Mouse (Mus musculus) cerebellum, postnatal 10 days (tissue): ENCODE data around the gene Rpl10a.
A peak's percentile ranks its signal among the peaks of the same experiment; 100 is the strongest.
"Not testable (repeated sequence)": the region's sequence is repeated elsewhere in the genome, so short reads cannot be mapped to it uniquely, and the experiment has no call there.

Experiments used
- DNase-seq, 2 experiments: peaks; one replicate each; pipeline ENCODE4 v3.0.0; 2021; ENCODE audit warnings: mixed read lengths in 2 of 2

Rpl10a gene

DNA sequence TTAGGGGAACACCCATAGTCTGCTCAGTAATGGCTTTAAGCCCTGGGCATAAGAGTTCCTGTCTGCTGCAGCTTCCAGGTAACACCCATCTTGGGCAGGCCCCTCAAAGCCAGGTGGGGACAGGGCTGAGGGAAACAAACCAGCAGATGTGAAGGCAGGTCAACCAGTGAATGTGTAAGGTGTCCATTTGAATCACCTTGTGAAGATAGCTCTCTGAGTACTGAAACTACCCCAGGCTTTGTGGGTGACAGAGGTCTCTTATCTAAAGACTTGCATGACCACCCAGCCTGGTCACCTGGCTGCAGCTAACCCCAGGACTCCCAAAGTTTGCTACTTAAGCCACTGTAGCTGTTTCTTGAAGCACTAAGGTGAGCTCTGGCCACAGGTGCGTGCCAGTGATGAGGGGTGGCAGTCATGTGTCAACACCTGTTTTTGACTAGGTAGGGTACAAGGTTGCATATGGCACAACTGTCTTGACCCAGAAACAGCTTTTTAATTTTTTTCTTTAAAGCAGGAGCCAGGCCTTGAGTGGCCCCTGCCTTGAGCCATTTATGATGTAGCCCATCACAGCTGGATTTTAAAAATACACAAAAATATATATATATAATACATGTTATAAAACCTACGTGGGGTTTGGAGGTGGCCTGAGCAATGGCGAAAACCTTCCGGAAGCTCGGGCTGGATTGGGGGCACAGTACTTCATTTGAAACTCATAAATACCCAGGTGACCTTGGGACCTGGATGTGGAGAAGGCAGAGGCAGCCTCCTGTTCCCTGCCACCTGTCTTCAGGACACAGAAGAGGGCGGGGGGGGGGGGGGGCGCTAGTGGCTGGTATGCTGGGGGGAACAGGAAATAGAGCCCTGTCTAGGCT, 3.2 kb downstream of the Rpl10a start:
- no peak for DNase-seq

DNA sequence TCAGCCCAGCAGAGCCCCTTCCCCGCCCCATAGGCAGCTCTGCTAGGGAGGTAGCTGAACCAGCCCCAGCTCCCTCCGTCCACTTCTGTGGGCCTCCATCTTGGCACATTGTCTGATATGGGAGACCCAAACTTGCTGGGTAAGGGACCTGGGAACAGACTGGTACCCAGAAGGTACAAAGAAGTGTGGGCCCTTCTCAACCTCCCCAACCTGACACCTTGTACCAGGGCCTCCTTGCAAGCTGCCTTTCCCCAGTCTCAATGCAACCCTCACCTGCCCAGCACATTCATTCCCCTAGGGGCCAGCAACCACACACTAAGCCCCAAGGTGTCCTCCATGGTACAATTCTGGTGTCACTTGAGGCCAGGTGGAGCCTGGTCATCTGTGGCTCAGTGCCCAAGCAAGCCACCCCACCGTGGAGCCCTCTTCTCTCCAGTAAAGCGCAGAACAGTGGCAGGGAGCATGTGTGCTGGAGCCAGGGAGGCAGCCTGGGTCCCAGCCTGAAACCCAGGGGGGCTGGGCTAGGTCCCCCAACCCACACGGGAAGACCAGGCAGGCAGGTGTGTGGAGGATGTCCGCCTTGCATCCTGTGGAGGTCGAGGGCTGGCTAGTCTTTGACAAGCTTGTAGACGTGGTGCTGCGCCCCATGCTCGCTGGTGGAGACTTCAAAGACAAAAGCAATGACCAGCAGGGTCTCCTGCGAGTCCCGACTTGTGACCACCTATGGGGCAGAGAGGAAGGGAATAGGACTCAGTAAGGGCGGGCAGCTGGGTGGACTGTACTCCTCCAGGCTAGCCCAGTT, 4.0 kb downstream of the Rpl10a start:
- DNase-seq, result peak in 1 of 2 experiments; percentile 33

DNA sequence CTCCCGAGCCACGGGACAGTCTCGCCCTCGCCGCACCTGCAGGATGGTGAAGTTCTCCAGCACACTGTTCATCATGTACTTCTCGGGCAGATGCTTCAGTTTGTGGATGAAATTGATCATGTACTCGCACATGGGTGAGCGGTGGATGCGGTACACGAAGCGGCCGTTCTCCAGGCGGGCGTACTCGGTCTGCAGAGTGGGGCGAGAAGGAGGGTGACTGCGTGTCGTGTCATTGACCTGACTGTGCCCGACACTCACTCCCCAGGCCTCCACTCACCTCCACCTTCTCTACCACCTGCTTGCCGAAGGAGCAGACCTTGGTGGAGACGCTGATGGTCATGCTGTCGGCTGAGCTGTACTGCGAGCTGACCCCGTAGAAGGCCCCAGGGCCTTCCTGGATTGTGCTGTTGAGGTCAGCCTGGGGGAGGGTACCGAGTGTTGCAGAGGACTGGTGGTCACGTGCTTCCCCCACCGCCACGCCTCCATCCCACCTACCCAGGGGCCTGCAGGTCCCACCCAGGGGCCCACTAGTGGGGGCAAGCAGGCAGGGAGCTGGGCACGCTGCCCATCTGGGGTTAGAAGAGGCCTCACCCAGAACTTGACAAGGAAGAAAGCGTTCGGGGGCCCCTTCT, 4.8 kb downstream of the Rpl10a start:
- peak in 1 of 2 experiments; percentile 35 for DNase-seq

DNA sequence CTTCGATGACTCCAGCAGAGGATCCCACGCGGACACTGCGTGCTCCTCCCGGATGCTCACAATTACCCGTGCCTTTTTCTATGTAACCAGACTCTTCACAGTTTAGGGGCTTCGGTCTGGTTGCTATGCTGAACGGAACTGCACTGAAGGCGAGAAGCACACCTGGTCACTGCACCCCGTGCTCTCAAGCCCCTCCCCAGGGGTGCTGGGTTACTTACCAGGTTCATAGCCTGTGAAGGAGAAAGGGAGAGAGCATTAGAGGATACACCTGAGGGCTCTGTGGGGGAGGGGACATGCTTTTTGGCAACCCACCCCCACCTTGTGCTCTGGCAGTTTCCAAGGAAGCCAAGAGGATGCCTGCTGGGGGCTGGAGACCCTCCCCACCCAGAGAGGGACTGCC, 7.0 kb downstream of the Rpl10a start:
- no peak for DNase-seq

DNA sequence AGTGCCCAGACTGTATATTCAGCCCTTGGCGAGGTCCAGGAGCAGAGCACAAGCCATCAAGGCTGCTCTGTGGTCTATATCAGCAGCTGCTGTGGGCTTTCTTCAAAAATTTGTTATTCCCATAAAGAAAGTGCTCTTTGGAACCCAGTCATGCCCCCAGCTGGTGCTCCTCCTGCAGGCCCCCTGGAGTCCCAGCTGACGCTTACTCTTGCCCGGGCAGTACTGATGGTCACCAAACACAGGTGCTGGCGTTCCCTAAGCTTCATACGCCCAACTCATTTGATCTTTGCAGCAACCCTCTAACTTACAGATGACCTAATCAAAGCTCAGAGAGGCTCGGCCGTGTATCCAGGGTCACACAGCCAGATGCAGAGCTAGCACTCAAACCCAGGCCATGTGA, 9.3 kb downstream of the Rpl10a start:
- DNase-seq, result no peak

DNA sequence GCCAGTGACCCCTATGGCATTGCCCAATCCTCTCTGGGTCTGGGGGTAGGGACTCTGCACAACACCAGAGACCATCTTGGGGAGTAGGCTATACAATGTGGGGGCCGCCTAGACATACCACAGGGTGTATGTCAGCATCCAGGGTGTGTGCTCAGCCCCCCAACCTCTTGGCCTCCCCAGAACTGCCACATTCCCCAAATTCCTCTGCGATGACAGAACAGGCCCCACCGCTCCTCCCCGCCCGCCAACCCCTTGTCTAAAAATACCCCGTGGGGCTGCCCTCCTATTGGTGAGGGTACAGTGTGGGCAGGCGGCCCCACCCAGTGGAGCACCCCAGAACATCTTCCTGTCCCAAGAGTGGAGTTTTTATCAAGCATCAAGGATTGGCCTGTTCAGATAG, 12.3 kb downstream of the Rpl10a start:
- no peak for DNase-seq

DNA sequence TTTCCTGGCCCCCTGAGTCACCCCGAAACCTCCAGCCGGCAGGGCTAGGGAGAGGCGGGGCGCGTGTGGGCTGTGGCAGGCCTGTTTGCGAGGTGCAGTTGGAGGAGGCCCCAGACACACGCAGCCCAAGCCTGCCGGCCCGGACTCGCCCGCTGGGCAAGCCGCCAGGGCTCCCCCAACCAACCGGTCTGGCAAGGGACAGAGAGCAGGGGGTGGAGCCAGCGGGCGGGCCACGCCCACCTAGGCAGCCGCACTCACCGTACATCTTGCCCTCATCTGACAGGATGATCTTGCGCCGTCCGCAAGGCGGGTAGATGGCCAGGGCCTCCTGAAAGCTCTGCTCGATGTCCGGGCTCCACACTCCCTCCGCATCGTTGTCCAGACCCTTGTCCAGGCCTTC, 12.8 kb downstream of the Rpl10a start:
- peak; percentile 91 to 93 for DNase-seq

DNA sequence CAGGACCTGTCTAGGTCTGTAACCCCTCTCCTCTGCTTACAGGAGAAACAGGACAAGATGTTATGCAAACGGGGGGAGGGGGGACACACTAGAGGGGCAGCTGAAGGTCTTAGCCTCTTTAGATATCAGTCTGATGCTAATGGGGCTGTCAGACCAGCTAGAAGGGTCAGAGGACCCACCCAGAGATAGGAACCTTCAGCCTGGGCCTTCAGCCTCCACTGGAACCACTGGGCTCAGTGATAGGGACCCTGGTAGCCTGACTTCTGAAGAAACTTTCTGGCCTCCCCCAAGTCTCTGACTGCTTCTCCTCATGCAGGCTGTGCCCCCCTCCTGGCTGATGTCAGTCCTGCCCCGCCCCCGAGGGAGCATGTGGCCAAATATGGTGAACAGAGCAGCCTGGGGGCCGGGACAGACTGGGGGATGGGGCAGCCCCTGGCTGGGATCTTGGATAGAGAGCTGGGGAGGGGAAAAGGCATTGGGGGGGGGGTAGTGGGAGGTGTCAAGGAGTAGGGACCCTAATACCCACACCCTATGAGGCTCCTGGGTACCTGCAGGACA, 15.9 kb downstream of the Rpl10a start:
- no peak for DNase-seq

DNA sequence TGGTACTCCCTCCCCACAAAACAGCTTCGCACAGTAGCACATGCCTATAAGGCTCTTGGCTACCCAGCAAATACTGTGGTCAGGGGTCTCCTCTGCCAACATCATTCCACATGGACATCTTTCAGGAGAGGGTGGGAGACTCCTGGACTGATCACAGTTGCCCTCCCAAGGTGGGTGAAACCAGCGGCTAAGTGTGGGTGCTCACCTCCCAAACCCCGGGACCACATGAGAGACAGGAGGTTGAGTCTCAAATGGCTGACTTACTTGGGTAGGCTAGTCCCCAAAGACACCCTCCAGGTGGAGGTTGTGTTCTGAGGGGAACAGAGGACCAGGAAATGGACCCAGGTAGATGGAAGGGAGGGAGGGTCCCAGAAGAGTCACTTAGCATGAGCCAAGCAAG, 16.4 kb downstream of the Rpl10a start:
- DNase-seq, result no peak

DNA sequence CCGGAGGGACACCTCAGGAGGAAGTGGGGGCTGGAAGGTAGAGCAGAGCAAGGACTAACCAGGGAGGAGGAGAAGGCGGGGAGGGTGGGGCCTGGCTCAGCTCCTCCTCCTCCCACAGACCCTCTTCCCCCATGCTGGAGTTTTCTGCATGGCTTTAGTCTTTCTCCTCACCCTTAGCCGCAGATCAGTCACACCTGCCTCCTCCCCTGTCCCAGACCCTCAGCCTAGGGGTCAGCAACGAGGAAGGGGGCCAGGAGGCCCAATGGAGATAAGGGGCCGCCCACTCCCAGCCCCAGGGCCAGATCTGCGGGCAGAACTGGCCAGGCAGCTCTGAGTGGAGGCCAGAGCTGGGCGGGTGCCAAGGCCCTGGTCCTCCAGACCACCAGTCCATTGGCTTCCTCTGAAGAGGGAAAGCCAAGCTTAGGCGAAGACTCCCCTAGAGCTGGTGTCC, 17.0 kb downstream of the Rpl10a start:
- DNase-seq, result peak; percentile 67 to 74

DNA sequence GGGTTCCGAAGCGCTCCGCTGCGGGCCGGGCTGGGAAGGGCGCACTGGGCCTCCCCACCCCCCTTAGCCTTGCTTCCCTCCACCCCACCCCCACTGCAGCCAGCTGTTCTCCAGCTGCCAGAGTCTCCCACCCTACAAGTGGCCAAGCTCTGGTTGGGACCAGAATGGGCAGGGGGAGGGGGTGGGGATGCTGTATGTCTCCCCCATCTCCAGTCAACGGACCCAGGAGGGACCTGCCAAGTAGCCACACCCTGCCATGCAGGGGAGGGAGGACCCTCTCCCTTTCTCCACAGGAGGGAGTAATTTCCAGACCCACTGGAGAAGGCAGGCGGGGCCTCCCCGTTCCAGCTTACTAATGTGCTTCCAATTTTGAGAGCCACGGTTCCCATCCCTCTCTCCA, 17.6 kb downstream of the Rpl10a start:
- DNase-seq, result no peak

DNA sequence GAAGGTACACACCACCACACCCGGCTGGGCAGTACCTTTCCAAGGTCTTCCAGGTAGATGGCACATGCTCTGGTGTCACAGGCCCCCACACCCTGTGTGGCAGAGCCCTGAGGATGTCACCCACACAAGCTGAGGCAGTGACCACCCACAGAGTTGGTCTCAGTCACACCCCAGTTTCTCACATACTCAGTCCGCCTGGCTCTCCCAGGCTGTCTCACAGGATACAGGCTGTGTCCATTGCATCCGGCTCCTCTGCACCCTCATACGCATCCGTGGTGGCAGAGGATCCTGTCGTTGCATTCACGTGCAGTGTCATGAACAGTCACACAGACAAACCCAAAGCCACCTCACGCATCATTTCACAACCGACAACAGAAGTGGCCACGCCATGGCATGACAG, 19.1 kb downstream of the Rpl10a start:
- no peak for DNase-seq

DNA sequence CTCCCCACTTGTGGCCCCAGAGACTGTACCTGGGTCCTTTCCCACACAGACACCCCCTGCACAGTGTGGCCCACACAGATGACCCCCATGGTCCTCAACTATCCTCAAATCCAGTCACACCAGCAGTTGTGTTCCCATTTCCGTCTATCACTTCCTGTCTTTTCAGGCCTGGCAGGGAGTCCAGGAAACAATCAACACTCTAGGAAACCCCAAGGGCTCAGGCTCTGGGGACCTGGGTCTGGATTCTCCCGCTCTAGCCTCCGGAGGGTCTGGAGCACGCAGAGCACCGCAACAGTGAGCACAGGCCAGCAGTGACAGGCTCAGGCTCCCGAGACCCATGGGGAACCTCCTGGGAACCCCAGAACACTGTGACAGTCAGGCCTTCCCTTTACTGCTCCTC, 19.9 kb downstream of the Rpl10a start:
- DNase-seq, result no peak

DNA sequence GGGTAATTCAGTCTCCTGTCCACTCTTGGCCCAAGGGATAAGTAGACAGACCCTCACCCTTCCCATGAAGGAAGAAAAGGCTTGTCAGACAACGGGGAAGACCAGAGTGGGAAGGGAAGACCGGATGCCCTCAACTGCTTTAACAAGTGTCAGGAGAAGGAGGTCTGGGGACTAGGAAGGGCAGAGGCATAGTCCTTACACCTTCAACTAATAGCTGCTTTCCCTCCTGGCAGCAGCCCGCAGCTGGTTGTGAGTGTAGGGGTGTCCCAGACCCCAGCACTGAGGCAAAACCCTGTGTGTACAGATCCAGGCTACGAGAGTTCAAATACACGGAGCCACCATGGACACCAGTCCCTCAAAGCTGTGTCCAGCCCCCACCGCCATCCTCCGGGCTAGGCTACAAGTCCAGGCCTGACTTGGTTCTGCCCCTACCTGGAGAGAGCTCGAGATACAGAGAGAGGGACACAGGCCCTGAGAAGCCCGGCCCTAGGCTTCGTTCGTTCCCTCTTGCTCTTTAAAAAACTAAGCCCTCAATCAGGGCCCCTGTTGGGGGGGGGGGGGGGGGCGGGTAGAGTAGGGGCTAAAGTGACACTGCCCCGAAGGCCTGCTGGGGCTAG, 21.1 kb downstream of the Rpl10a start:
- no peak for DNase-seq

DNA sequence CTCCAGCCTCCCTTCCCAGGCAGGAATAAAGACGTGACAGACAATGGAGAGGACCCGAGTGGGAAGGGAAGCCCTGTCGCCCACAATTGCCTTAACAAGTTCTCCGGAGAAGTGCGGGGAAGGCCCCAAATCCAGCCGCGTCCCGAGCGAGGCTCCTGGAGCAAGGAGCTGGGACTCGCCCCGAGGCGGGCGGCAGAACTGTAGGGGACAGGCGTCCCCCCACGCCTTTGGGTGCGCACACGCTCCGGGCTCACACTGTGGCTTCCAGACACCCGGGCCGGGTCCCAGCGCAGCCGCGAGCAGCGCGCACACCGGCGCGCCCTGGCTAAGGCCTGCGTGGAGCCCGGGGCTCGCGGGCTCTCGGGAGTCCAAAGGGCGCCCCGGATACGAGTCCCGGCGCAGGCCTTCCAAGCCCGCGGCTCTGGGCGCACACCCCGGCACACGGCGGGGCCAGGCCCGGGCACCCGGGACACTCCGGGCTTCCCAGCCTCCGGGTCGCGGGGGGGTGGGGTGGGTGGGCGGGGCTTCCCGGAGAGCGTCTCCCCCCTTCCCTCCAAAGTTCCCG, 21.7 kb downstream of the Rpl10a start:
- DNase-seq, result no peak

DNA sequence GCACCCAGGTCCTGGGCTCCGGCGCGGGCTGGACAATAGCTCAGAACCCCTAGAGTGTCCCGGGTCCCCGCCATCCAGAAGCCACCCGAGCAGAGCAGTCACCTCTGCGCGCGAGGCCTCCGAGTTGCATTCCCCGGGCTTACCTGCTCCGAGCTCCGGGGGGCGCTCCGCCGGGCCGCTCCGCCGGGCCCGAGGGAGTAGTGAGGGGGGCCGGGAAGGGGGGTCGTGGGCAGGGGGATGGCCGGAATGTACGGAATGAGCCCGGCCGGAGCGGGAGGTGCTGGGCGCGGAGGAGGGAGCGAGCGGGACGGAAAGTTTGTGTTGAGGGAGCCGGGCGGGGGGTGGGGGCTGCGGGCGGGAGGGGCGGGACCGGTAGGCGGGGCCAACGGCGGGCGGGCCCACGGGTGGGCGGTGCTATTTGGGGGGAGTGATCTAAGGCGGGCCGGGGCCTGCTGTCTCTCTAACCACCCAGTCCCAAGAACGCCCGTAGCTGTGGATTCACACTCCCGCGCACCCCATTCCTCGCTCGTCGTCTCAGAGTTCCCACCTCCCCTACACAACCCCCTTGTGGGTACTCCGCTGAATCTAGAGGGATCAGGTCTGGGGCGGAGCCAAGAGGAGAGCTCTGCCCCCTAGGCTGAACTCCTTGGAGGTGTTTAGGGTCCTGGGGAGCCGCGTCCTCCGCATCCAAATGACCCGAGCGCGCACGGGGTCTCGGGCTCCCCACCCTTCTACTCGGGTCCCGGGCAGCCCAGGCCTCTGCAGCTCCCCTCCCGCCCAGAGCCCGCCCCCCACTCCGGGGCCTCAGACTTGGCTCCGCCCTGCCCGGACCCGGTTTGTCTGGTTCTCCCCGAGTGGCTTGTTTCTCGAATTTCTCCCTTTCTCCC, 22.4 kb downstream of the Rpl10a start, which contains the start of gene Tead3:
Gene Tead3, minus strand, starts transcription at position 352 of the 887 bp plus-strand sequence.
- DNase-seq, result peak; percentile 73 to 82

DNA sequence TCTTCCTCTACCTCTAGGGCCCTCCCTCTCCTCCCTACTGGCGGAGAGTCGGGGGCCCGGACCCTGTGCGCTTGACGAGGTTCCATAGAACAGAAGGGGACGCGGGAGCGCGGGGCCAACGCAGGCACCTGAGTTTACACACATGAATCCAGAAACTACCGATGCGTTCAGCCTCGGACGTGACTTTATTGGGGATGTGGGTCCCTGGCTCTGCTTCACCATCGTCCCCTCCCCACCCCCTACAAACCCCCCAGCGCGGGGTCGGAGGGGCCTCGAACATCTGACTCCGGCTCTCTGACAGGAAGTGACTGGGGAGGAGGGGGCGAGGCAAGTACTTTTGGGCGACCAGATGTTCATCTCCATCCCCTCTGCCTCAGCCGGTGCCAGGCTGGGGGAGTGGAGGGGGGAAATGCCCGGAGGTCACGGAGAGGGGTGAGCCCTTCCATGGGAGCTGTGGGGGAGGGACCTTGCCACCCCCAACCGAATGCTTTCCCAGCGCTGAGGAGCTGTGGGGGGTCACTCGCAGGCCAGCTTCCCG, 23.2 kb downstream of the Rpl10a start:
- no peak for DNase-seq

DNA sequence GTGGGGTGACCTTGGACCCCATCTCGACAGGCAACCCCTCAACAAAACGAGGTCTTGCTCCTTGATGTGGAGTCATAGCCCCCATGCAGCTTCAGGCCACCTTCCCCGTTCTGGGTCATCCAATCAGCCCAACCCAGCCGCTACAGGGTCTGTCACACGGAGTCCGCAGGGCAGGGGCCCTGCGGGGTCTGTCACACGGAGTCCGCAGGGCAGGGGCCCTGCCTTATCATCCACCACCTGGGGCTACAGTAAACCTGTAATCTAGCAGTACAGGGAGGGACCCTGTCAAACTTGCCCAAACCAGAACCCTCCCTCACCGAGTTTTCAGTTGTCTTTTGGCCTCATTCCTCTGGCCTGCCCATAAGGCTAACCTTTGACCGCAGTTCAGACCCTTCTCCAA, 23.7 kb downstream of the Rpl10a start:
- DNase-seq, result no peak

DNA sequence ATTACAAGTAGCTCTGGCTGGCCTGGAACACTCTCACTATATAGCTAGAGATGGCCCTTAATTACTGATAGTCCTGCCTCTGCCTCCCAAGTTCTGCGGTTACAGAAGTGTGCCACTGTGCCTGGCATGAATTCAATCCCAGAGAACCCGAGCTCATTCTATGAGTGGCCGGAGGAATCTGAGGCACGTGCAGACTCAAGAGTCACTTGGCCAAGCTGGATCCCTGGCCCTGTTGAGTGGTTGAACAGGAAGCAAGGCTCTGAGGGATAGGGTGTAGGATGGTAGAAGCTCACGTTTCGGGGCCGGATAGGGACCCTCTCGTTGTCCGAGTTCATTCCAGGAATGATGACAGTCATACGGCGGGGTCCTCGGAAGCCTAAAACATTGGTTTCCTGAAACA, 27.6 kb downstream of the Rpl10a start:
- no peak for DNase-seq

DNA sequence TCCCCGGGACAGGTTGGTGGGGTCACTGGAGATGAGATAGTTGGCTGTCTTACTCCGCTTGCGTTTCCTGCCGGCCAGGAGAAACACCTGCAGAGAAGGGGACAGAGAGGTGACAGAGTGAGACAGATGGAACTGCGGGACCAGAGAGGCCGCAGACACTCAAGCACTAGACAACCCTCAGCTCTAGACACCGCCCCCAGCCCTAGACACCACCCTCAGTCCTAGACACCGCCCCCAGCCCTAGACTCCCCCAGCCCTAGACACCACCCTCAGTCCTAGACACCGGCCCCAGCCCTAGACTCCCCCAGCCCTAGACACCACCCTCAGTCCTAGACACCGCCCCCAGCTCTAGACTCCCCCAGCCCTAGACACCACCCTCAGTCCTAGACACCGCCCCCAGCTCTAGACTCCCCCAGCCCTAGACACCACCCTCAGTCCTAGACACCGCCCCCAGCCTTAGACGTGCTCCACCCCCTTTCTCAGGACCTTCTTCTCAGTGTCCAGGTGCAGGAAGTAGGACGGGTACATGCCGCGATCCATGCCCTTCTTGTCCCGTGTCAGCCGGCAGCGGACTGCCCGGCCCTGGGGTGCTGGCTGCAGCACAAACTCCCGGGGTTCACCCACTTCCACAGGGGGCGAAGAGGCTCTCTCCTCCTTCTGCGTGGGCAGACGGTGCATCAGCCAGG, 30.4 kb downstream of the Rpl10a start:
- not testable (repeated sequence) for DNase-seq
